Mouse (Mus musculus) embryonic facial prominence, embryonic 11.5 days (tissue): ENCODE measurements at regions not wholly inside any gene's neighbourhood (a gene's known extent, or its start where the extent isn't known, plus 50 kb on each side); places are given as distances from the start of the nearest gene placed in this dataset.

Experiments
- ATAC-seq: fragments of 200-750 bp; cut with Nextera tagmentation; replicated peaks from 2 replicates; pipeline ENCODE4 v1.8.0; 2017; ENCODE audit warnings: low read depth; ENCODE audit not compliant: insufficient number of reproducible peaks, low FRiP score, low TSS enrichment
- DNase-seq: peaks from one replicate; pipeline ENCODE4 v3.0.0-alpha.2; 2015; ENCODE audit warnings: low spot score
- H3K27ac ChIP-seq: fragments of 300-500 bp; sonication (generic); replicated peaks from 2 replicates; pipeline ENCODE4 v1.5.1; 2014; ENCODE audit warnings: mild to moderate bottlenecking, low read depth, low read length, control low read depth
- H3K27me3 ChIP-seq: fragments of 300-500 bp; sonication (generic); 2 replicates; pipeline ENCODE4 v1.6.1; 2014; ENCODE audit warnings: mild to moderate bottlenecking, low read length, moderate library complexity, mixed read lengths; ENCODE audit not compliant: control insufficient read depth, insufficient read depth
- H3K36me3 ChIP-seq: fragments of 300-500 bp; sonication (generic); replicated peaks from 2 replicates; pipeline ENCODE4 v1.6.1; 2014; ENCODE audit warnings: low read depth, mild to moderate bottlenecking, low read length, moderate library complexity, mixed read lengths; ENCODE audit not compliant: control insufficient read depth, insufficient read depth
- H3K4me1 ChIP-seq: fragments of 300-500 bp; sonication (generic); 2 replicates; pipeline ENCODE4 v1.6.1; 2014; ENCODE audit warnings: low read length, mixed read lengths; ENCODE audit not compliant: control insufficient read depth, insufficient read depth
- H3K4me2 ChIP-seq: fragments of 300-500 bp; sonication (generic); 2 replicates; pipeline ENCODE4 v1.6.1; 2014; ENCODE audit warnings: low read depth, mild to moderate bottlenecking, control low read depth, low read length, moderate library complexity
- H3K4me3 ChIP-seq: fragments of 300-500 bp; sonication (generic); 2 replicates; pipeline ENCODE4 v1.5.1; 2014; ENCODE audit warnings: low read depth, low read length, control low read depth
- H3K9ac ChIP-seq: fragments of 300-500 bp; sonication (generic); replicated peaks from 2 replicates; pipeline ENCODE4 v1.6.1; 2014; ENCODE audit warnings: mild to moderate bottlenecking, control low read depth, low read length
- H3K9me3 ChIP-seq: fragments of 300-500 bp; sonication (generic); replicated peaks from 2 replicates; pipeline ENCODE4 v1.6.1; 2016; ENCODE audit warnings: mild to moderate bottlenecking, low read length, inconsistent platforms, mixed read lengths; ENCODE audit not compliant: control insufficient read depth

DNA sequence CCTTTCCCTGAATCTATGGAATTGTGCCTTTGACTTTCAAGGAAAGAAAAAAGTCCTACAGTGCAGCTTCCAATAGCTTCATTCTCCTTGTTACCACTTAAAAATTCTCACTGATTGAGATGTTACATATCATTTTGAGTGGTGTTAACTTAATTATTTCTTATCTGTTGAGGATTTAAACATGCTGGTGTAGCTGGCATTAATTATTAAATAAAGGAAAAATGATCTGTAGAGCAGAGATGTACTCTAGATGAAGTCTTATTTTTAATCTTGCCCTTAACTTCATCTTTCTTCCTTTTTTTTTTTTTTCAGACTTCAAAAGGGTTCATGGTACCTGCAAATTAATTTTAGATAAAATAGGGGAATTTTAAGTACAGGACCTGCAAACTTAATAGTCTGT is 1507.1 kb downstream of the Epha7 start:
- DNase-seq (no peak), ATAC-seq (no peak)
- H3K4me2 ChIP-seq: no peak overlapping the region
- H3K4me1 ChIP-seq: no peaks in the 10 kb centered on the region
- H3K9me3 ChIP-seq: no peaks in the 10 kb centered on the region
- H3K4me3 ChIP-seq: no peak overlapping the region
- no peak overlapping the region for H3K27ac ChIP-seq
- H3K36me3 ChIP-seq: no peaks in the 10 kb centered on the region
- no peaks in the 10 kb centered on the region for H3K27me3 ChIP-seq
- H3K9ac ChIP-seq: no peak overlapping the region

- no peak overlapping the region for H3K27ac ChIP-seq
- H3K4me3 ChIP-seq: no peak overlapping the region
- no peak overlapping the region for H3K9ac ChIP-seq
- DNase-seq (no peak), ATAC-seq (no peak)
- no peaks in the 10 kb centered on the region for H3K27me3 ChIP-seq
- no peaks in the 10 kb centered on the region for H3K36me3 ChIP-seq
- H3K4me1 ChIP-seq: no peaks in the 10 kb centered on the region
- H3K4me2 ChIP-seq: no peak overlapping the region
- H3K9me3 ChIP-seq: no peaks in the 10 kb centered on the region
Measured at GRCm38 (mm10) chr4:30347552-30347951, 1534.6 kb downstream of the Epha7 start.
